Mouse (Mus musculus) CH12.LX (cell line): ENCODE measurements around the gene A630001G21Rik.

Experiments used
- CHD1 ChIP-seq: IDR thresholded peaks from 2 replicates; pipeline ENCODE4 v1.6.1; 2012; ENCODE audit warnings: low read depth, low read length, improper control_type of control experiment, inconsistent platforms
- CHD2 ChIP-seq: IDR thresholded peaks from 2 replicates; pipeline ENCODE4 v1.6.1; 2011; ENCODE audit warnings: low read length, improper control_type of control experiment
- CTCF ChIP-seq, 2 experiments: IDR thresholded peaks in 1 of 2; conservative IDR thresholded peaks in 1 of 2; 2 replicates each; pipeline ENCODE4 v1.5.1; 2011 to 2012; ENCODE audit warnings: low read depth in 2 of 2, low read length in 2 of 2, improper control_type of control experiment in 1 of 2, inconsistent platforms in 1 of 2, mild to moderate bottlenecking in 1 of 2, moderate library complexity in 1 of 2
- E2F4 ChIP-seq: IDR thresholded peaks from 2 replicates; pipeline ENCODE4 v1.6.1; 2011; ENCODE audit warnings: low read depth, low read length, improper control_type of control experiment; ENCODE audit not compliant: insufficient replicate concordance
- MAX ChIP-seq: IDR thresholded peaks from 2 replicates; pipeline ENCODE4 v1.6.1; 2011; ENCODE audit warnings: low read length, improper control_type of control experiment
- POLR2A ChIP-seq: IDR thresholded peaks from 2 replicates; pipeline ENCODE4 v1.6.1; 2011; ENCODE audit warnings: low read depth, mild to moderate bottlenecking, improper control_type of control experiment, low read length
- SIN3A ChIP-seq: IDR thresholded peaks from 2 replicates; pipeline ENCODE4 v1.6.1; 2012; ENCODE audit warnings: low read length, improper control_type of control experiment, inconsistent platforms
- ZMIZ1 ChIP-seq: IDR thresholded peaks from 2 replicates; pipeline ENCODE4 v1.6.1; 2012; ENCODE audit warnings: low read depth, mild to moderate bottlenecking, inconsistent platforms, low read length, improper control_type of control experiment

- TF ChIP-seq SIN3A (no peak), POLR2A (no peak), ZMIZ1 (no peak), E2F4 (no peak), CTCF (conservative IDR thresholded peaks at IDR 0.05 in 1 of 2, IDR thresholded peaks at IDR 0.05 in 1 of 2; ENCODE audit: low read depth in 2 of 2, low read length in 2 of 2) (no peak), CHD1 (no peak), MAX (no peak), CHD2 (no peak)
Measured at GRCm38 (mm10) chr1:85744539-85744938, 33.9 kb downstream of the A630001G21Rik start.
